ENCODE assay signal across 8 mouse cellular contexts in genomic region chr11:85170058-85170740, GRCm38 (mm10). TPM values are rescaled to one million over a fixed set of nuclear protein-coding genes. Genes with fewer than 3 reads are reported as not detected.
A peak's percentile ranks its signal among the peaks of the same experiment; 100 is the strongest.
DNase-seq lines count a peak whose midpoint lies in the region; ATAC-seq and TF ChIP-seq lines count a peak whose summit lies in the region.

Gene 1700125H20Rik, plus strand, starts transcription at chr11:85170404.

- peak within 1 kb of the TSS; percentile 58 for H3K4me2 ChIP-seq in hindbrain, postnatal 0 days (ENCODE audit: low read depth, low read length)

- intact Hi-C loops in gastrocnemius, adult 2 months (cut with DNase I) = loop anchor here (1.0 kb wide), 1 partner anchor 91 kb away; no protein-coding TSS in a partner anchor

- ATAC-seq in activated CD4-positive, CD25-positive, alpha-beta regulatory T cell, adult 4 months = peak; percentile 52
- peak; percentile 98 for ATAC-seq in common myeloid progenitor, adult 5-6 weeks (replicated peaks; ENCODE audit: low read depth, poor library complexity, severe bottlenecking)
- peak; percentile 90 for ATAC-seq in hindbrain, postnatal 0 days

- no peaks in the 10 kb centered on the region for H3K4me1 ChIP-seq in hindbrain, postnatal 0 days (ENCODE audit: insufficient read depth, low read length)

- H3K36me3 ChIP-seq in hindbrain, postnatal 0 days (ENCODE audit: insufficient read depth, low read length) = no peaks in the 10 kb centered on the region

- WGBS in hindbrain, postnatal 0 days = 11% methylated on average over 21 of the region's 21 CpGs

- peak; percentile 93 for DNase-seq in gastrocnemius, adult 2 months
- peak; percentile 93 for DNase-seq in hindbrain, postnatal 0 days (ENCODE audit: low spot score)
- DNase-seq in left cerebral cortex, adult 18-20 months (ENCODE audit: low spot score in 2 of 2) = peak; percentile 88 to 94
- peak; percentile 91 to 92 for DNase-seq in lung, postnatal 4 days
- DNase-seq in retina, postnatal 7 days (ENCODE audit: low read depth, low spot score) = peak; percentile 81
- DNase-seq in urinary bladder, adult 18-20 months (ENCODE audit: low spot score in 2 of 2) = peak; percentile 76 to 83

- TF ChIP-seq CTCF in gastrocnemius, adult 2 months (IDR thresholded peaks at IDR 0.05) = peak; percentile 98; the same call in 1 of the 2 replicates
- peak; percentile 93 for TF ChIP-seq CTCF in hindbrain, postnatal 0 days (IDR thresholded peaks at IDR 0.05; ENCODE audit: low read depth)

- peak within 1 kb of the TSS; percentile 39; the same call in 1 of the 2 replicates for H3K9ac ChIP-seq in hindbrain, postnatal 0 days (replicated peaks; ENCODE audit: low read length)

- no peaks in the 10 kb centered on the region for H3K27me3 ChIP-seq in hindbrain, postnatal 0 days (ENCODE audit: insufficient read depth, low read length)

- no peaks in the 10 kb centered on the region for H3K9me3 ChIP-seq in hindbrain, postnatal 0 days (ENCODE audit: low read length)

- peak within 1 kb of the TSS; percentile 64 for H3K4me3 ChIP-seq in gastrocnemius, adult 2 months
- peak within 1 kb of the TSS; percentile 17; the same call in 1 of the 2 replicates for H3K4me3 ChIP-seq in hindbrain, postnatal 0 days (ENCODE audit: low read length)

- H3K27ac ChIP-seq in gastrocnemius, adult 2 months = 0 out of 2 replicates have a peak within 1 kb of the TSS, but pooled peaks have one; percentile 16
- no peak within 1 kb of the TSS for H3K27ac ChIP-seq in hindbrain, postnatal 0 days

RNA-seq across cellular contexts. Expression of gene 1700125H20Rik, which starts in this region (rescaled TPM):
- not detected for polyA plus RNA-seq in activated CD4-positive, CD25-positive, alpha-beta regulatory T cell, adult 4 months (2017; shearing (Covaris generic))
- total RNA-seq in common myeloid progenitor, adult 5-6 weeks (2017) = not detected in 2 replicates
- not detected for total RNA-seq in gastrocnemius, adult 2 months (2021)
- total RNA-seq in hindbrain, postnatal 0 days (2014; rRNA removed) = not detected in 2 replicates
- polyA plus RNA-seq in hindbrain, postnatal 0 days (2015; fragmentation: Nextera tagmentation; extraction: Ambion mirVana) = 1.2 and 1.9 TPM in 2 replicates
- not detected for total RNA-seq in left cerebral cortex, adult 18-20 months (2021)

Comparison
In these comparisons a context has a peak if more than half of its experiments do, and no peak if none do; other contexts are left out.
1. Peak in ATAC-seq in activated CD4-positive, CD25-positive, alpha-beta regulatory T cell, adult 4 months; RNA of the gene not detected or under 1 TPM.
2. Peak in ATAC-seq in common myeloid progenitor, adult 5-6 weeks; RNA of the gene not detected or under 1 TPM.
3. Peak in DNase-seq, H3K4me3 ChIP-seq and H3K27ac ChIP-seq in gastrocnemius, adult 2 months; RNA of the gene not detected or under 1 TPM.
4. Peak in DNase-seq in left cerebral cortex, adult 18-20 months; RNA of the gene not detected or under 1 TPM.